Mouse (Mus musculus) NIH3T3 (cell line): ENCODE measurements around the gene Fam72a.
"Not testable (repeated sequence)": the region's sequence is repeated elsewhere in the genome, so short reads cannot be mapped to it uniquely, and the experiment has no call there.

Experiments
- DNase-seq: peaks from one replicate; pipeline ENCODE4 v3.0.0-alpha.2; 2012; ENCODE audit warnings: low read depth

The Fam72a gene

DNA sequence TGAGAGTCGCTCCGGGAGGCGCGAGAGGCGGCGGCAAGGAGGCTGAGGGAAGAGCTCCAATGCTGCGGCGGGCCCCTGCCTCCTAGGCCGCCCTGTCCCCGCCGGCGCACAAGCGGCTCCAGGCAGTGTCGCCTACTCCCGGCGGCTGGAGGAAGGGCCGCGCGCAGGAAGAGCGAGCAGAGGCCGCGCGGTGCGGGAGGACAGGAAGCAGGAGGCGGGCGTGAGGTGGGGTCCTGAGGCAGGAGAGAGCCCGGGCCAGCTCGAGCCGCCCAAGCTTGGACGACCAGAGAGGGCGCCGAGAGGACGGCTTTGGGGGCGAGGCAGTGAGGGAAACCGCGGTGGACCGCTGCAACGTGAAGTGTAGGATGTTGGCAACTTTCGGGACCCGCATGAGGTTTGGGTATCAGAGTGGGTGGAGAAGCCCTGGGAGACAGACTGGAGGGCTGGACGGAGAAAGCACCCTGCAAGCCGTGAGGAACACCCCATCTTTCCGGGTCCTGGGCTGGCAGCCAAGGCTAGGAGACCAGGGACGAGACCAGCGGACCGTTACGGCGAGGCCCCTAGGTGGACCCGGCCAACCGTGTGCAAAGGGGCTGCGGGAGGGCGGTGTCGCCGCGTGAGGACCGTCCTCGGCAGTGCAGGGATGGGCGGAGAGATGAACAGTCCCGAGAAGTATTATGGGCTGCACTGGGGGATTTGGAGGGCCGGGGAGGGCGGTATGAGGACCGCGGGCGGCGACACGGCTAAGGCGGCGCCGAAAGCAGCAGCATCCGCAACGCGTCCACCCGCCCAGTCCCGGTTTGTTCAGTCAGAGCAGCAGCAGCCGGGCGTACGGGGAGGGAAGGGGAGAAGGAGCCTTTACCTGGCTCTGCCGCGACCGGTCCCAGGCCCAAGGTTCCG, 1.1 kb upstream of the Fam72a start:
- peak; percentile 78 for DNase-seq

DNA sequence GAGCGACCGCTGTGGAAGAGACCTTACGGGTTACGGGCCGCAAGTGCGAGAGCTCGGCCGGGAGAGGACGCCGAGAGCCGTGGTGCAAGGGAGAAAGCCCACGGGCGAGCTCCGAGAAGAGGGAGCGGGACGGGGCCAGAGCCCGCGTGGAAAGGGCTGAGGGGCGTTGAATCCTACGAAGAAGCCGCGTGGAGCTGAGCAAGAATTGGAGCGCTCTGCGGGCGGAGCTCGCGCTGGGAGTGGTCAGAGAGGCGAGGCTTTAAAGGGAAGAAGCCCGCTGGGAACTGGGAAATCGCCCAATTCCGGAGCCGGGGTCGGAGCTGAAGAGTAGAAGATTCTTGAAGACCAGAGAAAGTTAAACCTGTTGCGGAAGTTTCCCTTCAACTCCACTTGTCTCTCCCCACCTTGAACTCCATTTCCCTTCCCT, 391 bp downstream of the Fam72a start:
- peak; percentile 81 for DNase-seq

DNA sequence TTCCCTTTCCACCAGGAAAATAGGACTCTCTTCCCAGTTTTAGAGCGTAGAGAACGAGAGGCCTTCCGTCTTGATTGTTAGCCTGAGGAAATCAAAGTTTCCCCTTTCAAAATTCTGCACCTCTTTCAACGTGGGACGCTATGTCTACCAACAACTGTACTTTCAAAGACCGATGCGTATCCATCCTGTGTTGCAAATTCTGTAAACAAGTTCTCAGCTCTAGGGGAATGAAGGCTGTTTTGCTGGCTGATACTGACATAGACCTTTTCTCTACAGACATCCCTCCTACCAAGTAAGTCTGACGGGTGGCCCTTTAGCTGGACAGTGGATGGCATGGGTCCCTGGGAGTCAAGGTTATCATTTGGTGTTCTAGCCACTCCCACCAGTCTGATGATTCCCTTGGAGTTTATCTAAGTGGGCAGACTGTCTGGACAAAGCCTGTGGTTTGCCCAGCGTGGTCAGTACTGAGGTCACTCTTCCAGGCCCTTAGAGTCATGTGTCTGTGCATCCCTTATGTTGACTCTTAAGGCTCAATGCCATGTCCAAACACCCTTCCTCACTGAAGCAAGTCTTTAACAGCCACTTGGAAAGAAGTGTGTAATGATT, 961 bp downstream of the Fam72a start:
- DNase-seq = peak; percentile 15

DNA sequence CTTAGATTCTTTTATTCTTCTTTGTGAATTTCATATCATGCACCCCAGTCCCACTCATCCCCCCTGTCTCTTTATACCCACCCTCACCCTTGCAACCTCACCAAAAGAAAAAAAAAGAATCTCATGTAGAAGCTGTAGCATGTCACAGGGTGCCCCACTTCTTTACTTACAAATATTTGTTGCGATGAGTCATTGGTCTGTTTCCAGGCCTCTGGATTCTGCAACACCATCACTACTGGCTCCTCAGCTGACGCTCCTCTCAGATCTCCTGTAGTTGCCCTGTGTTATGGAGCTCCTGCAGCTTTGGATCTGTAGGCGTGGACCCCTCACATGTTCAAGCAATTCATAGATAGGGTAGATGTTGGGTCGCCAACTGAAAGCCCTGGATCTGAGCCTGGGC, 12.1 kb downstream of the Fam72a start:
- DNase-seq = peak; percentile 83

DNA sequence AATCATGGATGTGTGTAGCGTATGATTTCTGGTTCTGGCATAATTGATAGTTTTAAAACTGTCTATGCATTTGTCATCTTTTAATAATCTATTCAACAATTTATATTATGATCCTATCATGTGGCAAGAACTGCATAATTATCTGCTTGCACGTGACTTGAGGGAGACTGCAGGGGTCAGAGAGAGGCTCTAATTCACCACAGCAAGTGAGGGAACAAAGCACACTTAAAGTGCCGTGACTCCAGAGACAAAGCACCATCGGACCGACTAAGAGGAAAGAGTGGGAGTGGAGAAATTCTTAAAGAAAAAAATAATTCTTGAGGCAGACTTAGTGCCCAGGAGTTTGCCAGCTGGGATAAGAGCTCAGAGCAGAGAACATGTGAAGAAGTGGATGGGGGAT, 13.1 kb downstream of the Fam72a start:
- no peak for DNase-seq

DNA sequence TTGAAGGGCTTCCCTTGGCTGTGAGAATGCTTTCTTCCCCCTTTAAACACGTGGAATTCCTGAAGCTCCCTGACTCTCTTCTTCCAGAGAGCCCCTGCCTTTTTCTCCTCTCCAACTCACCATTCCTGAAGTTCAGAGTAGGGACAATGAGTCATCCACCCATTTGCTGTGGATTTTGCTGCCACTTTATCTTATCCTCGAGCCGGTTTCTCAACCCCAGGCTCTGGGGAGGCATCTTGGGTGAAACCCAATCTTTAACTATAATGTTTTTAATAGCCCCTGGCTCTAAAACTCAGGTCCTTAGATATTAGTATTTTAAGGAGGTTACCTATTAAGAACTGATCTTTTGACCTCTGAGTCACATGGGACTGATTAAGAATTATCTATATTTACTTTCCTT, 13.7 kb downstream of the Fam72a start:
- peak; percentile 70 for DNase-seq

DNA sequence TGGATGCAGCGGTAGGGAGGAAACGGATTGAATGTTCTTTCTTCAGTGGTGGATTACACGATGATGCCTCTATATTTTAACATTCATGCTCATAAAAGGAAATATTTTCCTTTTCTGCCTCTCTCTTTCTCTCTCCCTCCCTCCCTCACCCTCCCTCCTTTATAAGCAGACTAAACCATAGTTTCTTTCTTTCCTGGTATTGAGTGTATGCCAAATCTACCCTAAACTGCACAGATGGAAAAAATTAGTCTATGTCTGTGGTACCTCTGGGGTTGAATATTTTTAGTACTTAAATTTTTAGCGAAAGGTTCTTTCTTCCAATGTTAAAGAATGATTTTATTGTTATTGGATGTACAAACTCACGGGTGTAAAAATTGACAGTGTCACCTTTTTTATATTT, 14.2 kb downstream of the Fam72a start:
- peak; percentile 68 for DNase-seq

DNA sequence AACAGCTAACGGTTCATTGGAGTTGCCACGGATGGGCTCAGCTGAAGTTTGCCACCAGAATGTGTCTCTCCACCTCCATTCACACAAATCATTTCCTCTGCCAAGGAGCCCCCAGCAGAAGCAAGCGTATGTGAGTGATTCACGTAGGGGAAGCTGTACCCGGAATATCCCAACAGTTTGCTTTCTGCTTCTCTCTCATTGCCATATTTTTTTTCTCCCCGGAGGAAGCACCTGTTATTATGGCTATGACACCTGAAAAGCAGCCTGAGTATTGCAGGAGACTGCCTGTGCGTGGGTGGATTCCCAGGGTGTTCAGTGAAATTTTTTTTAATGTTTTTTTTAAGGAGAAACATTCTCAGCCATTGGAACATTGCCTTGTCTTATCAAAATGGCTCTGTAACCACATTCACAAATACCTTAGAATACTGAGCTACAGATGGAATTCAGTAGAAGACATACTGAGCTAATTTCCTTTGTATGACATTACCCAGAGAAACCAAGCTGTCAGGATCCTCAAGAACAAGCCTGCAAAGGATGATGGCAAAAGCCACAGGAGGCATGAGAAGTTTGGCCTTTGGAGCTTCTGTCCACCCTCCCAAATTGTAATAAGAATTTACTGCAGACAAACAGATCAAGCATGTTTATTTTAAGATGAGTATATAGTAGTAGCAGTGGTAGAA, 16.3 kb downstream of the Fam72a start:
- DNase-seq = no peak

DNA sequence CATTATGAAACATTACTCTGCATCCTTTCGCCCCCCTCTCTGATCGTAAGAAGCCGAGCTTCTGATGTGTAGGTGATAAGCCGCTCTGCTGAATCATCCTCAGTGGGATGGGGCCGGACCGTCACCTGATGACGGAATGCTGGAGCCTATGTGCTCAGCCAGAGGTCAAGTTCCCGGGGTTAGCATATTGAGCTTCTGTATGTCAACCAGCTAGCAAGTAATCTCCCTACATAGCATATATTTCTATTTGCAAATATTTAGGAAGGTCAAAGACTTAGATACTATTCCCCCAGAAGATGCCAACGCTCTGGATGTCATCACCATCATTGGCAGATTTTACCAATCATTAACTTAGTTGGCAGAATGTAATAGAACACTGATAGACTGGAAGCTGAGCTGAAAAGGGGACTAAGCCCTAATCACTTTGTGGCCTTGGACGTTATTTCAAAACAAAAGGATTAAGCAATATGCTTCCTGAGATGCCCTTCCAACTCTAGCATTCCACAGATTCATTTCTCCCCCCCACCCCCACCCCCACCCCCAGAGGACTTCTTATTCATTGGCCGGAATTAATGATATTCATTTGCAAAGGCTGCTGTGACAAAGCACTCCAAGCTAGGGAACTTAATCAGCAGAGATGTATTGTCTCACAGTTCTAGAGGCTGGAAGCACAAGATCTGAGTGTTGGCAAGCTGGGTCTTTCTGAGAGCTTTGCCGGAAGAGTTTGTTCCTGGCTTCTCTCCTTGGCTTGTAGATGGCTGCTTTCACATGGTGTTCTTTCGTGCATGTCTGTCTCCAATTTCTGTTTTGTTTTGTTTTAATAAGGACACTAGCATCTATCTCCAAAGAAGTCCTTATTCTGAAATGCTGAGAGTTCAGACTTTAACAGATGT, 19.3 kb downstream of the Fam72a start:
- DNase-seq = no peak

DNA sequence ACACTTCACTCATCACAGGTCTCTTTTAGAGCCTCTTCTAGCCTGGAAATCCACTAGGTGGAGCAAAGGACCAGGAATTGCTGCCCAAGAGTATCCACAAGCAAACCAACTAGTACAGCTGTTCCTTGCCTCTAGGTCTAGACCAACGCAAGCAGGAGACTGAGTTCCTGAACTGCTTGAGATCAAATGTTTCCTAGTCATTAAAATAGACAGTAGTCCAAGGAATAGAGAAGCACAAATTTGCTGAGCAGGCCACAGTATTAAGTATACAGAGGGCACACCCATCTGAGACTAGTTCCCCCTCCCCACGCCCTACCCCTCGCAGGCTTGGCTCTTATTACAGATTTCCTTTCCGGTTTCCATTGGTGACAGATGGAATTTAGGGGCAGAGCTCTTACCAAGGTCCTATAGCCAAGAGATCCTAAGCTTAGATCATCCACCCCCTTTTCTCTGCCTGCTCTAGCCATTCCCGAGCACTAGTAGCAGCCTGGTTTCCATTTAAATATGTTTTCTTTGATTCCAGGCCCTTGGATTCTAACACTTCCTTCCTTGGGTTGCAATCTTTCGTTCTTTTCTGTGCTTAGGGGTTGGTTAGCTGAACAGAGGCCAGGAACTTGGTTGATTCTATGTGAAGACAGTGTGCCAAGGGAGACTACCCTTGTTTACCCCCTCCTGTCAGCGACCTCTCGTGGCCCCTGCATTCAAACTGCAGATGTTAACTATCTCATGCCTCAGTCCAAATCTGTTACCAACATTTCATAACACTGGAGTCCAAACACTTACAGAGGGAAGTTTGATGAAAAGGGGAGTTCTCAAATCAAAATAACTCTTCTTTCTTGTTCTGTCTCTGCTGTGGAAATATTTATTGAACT, 21.0 kb downstream of the Fam72a start:
- peak; percentile 71 for DNase-seq

DNA sequence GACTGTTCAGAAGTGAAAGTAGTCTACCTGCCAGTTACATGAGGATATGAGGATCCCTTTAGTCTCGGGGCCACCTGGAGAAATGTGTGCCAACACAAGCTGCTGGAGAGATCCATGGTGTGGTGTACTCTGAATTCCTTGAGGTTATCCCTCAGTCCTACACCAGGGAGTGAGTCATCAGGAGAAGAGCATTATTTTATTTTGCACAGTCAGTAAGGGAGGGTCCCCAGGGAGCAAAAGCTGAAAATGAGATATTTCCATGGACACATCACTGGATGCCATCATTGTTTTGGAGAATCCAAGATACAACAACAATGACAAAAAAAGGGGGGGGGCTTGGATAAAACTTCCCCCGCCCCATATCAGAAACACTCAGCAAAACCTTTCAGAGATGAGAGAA, 24.3 kb downstream of the Fam72a start:
- DNase-seq = peak; percentile 77

DNA sequence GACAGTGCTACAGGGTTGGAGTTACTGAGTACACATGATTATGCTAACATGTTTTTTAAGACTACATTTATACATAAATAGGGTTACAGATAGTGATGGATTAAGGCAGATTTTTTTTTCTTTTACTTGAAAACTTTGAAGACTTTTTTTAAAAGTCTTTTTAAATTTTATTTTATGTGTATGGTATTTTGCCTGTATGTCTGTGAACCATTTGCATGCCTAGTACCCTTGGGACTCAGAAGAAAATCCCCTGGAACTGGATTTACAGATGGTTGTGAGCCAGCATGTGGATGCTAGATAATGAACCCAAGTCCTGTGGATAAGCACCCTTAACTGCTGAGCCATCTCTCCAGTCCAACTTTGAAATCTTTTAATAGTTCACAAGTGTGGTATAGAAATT, 25.7 kb downstream of the Fam72a start:
- DNase-seq = no peak

DNA sequence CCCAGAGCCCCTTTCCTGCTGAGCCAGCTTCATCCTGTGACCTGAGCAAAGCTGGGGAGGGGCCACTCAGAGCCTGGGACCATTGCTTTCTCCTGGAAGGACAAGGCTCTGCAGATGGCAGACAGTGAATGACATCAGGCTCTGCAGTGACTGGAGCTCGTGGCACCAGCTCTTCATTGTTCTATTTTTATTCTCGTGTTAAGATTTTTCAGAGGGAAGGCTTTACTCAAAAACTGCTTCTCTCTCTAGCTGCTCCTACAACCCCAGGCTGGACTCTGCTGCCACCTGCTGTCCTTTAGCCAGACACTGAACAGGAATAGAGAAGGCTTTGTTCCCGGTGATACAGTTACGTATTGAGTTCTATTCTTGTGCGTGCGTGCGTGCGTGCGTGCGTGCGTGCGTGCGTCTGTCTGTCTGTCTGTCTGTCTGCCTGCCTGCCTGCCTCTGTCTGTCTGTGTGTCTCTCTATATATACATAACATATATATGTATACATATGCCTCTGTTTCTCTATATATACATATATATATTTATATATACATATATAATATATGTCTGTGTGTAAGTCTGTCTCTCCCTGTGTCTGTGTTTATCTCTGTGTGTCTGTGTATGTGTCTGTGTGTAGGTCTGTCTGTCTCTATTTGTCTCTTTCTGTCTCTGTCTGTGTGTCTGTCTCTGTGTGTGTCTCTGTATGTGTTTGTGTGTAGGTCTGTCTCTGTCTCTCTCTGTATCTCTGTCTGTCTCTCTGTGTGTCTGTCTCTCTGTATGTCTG, 27.5 kb downstream of the Fam72a start:
- peak; percentile 95 for DNase-seq

DNA sequence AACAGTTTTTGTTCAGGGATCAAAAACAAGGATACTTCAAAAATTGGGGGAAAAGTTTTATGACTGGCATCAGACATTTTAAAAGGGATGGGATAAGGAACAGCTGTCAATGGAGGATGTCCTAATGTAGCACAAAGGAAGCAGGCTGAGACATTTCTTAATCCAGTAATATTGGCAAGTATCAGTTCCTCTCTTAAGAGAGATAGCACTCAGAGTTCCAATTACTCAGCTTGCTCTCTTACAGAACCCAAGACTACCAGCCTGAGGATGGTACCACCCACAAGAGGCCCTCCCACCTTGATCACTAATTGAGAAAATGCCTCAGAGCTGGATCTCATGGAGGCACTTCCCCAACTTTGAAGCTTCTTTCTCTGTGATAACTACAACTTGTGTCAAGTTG, 32.8 kb downstream of the Fam72a start:
- DNase-seq = no peak

DNA sequence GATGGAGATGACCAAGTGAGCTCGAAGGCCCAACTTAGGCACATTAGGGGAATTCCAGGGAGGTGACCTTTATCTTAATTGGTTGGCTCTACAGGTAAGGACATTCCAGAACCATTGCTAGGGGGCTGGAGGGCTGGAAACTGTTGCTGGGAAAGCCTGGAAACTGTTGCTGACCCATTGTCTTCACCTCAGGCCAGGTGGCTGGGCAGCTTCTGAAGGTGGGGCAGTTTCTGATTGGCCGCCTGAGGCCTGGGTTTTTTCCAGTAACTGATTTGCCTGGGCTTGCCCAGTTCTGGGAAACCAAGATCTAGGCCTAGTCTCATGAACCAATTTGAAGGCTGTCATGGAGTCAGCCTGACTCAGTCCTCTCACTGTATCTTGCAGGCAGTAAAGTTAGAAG, 34.4 kb downstream of the Fam72a start:
- no peak for DNase-seq

DNA sequence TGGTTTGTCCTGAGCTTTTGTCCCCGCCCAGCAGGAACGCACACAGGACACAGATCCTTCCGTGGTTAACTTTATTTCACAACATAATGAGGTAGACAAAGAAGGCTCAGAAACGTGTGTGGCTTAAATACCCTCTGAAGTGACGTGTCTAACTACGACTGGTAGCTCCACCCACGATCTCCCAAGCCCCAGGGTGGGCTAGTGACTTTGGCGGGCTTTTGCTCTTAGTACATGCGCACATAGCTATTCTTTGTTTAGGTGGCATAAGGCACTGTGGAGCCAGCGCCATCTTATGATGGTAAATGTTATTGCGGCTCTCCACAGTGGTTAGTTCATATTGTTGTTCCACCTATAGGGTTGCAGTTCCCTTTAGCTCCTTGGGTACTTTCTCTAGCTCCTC, 38.4 kb downstream of the Fam72a start:
- DNase-seq = not testable (repeated sequence)

DNA sequence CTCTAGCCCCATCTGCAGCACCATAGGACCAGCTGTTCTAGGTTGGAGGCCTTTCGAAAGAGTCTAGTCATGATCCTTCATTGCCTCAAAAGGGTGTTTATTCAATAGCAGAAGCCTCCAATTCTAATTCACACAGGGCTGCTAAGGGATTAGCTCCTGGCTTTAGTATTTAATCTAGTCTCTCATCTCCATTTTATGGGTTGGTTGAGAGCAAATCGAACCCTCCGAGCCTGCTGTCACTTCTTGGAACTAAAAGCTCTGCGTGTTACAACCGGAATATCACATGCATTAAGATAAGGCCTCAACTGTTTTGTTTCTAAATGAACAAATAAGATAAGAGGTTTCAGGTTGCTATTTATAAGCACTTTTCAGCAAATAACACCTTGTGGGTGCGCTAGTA, 42.0 kb downstream of the Fam72a start:
- no peak for DNase-seq

DNA sequence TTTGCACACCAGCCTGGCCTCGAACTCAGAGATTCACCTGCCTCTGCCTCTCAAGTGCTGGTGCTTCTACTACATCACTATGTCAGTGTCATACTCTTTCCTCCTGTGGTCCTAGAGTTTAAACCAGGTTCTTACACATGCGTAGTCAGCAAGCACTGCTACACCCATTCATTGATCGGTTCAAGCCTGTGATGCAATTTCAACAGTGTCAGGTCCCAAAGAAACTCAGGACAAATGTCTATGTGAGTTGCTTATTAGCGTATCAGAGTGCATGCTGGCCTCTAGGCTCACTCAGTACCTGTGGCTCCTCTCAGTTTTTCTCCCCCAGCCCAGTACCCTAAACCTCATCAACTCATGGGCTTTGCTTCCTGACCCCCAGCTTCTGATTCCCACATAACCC, 42.7 kb downstream of the Fam72a start:
- DNase-seq = no peak

DNA sequence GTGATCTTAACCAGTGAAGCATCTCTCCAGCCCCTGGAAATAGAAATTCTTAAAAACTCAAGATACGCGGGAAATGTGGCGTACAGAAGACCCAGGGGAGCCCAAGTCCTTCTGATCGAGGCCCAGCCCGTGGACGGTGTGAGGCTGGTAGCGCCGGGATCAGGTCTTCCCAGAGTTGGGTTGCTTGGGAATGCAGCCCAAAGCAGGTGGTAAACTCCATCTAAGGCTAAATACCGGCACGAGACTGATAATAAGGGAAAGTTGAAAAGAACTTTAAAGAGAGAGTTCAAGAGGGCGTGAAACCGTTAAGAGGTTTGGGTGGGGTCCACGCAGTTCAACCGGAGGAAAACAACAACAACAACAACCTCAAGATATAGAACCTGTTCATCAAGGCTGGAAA, 46.0 kb downstream of the Fam72a start:
- DNase-seq = peak; percentile 58
